Mouse (Mus musculus): Measurements from ENCODE around the gene Elmo1. TPM values are rescaled to one million over a fixed set of nuclear protein-coding genes. Genes with fewer than 3 reads are reported as not detected.

Elmo1 gene
- total RNA-seq, 2 experiments from 2014 or later: 17.9 to 24.9 TPM

DNA sequence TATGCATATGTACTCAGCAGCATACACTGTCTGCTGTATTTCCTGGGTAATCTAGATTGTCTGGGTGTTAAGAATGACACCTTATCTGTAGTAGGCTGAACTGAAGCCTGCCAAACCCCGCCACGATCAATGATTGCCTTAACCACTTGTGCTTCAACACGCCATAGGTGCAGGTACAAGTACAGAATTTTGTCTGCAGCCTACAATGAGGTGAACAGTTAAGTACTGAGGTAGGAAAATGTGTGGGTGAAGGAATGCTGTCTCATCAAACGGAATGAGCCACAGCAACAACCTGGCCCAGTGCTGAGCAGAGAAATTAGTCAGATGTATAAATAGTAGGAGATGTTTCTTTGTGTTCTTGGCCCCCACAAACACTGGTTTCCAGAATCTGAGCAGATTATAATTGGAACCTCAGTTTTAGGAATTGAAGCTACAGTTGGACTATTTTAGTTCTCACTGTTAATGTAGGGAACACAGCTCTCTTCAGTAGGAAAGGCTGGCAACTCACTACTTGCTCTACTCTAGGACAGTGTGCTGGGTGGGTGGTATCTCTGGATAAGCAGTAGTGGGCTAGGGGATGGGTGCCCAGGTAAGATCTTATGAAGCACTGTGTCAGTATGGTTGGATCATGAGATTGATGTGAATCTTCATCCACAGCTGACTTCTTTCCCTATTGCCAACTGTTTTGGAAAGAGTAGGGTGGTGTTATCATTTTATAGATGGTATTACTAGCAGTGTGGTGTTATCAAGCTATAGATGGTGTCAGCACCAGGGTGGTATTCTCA is 4.7 kb downstream of the Elmo1 start:
- no peak for DNase-seq

DNA sequence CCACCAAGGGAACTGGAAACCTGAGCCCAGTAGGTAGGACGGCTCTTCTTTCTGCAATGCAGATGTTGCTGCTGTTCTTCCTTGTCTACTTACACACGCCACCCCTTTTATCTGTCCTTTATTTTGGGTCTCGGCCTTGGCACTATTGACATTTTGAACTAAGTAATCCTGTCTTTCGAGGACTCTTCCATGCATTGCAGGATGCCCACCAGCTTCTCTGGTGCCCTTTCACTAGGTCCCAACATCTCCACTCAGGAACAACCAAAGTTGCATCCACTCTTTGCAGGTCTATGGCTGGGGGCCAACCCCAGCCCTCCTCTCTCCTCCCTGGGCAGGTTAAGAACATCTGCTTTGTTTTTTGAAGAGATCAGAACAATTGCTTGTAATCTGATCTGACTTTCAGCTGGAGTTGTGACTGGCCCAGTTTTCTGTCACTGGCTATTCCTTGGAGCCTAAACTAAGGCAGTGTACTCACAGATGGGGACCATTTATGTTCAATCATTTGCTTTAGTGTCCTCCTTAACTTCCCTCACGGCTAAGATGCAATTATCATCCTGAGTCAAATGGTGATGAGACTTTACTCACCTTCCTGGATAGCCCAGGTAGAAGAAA is 6.7 kb downstream of the Elmo1 start:
- no peak for DNase-seq

- DNase-seq: no peak
These were observed 7.7 kb downstream of the Elmo1 start for GRCm38 (mm10) chr13:20097934-20098593.

- DNase-seq: no peak
These were observed 8.2 kb downstream of the Elmo1 start for GRCm38 (mm10) chr13:20098594-20098965.

GRCm38 (mm10) chr13:20099546-20099945 is 9.2 kb downstream of the Elmo1 start:
- no peak for DNase-seq

GRCm38 (mm10) chr13:20100357-20100756 is 10.0 kb downstream of the Elmo1 start:
- no peak for DNase-seq

DNA sequence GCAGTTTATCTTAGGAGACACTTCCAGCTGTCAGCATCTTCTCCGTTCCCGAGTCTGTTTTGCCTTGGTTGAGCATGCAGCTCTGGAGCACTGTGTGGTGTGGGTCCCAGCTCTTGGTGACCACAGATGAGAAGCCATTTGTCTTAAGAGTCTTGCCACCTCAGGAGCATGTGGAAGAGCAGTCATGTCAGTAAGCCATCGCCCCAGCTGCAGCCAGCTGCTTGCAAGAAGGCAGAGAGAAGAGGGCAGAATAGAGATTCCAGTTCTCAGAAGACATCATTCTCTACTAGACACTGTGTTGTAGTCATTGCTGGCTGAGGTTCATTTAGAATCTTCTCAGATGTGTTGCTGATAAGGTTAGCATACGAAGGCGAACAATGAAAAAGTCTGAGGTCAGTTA is 11.3 kb downstream of the Elmo1 start:
- no peak for DNase-seq

DNA sequence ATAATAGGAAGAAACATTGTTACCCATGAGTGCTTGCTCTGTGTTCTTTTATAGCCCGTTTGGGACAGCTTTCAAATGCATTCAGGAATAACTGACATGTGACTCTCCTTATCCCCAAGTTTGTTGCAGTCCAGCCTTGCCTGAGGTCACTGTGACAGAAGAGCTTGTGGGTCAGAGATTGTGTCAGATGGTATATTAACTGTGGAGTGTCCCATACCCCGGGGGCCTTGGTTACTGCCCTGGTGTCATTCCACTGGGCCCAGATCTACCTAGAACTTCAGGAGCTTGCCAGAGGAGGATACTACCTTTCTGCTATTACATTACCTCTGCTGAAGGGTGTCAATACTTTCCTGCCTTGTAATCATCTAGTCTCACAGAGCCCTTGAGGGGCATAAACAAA is 14.4 kb downstream of the Elmo1 start:
- no peak for DNase-seq

GRCm38 (mm10) chr13:20105996-20106395 is 15.6 kb downstream of the Elmo1 start:
- no peak for DNase-seq

DNA sequence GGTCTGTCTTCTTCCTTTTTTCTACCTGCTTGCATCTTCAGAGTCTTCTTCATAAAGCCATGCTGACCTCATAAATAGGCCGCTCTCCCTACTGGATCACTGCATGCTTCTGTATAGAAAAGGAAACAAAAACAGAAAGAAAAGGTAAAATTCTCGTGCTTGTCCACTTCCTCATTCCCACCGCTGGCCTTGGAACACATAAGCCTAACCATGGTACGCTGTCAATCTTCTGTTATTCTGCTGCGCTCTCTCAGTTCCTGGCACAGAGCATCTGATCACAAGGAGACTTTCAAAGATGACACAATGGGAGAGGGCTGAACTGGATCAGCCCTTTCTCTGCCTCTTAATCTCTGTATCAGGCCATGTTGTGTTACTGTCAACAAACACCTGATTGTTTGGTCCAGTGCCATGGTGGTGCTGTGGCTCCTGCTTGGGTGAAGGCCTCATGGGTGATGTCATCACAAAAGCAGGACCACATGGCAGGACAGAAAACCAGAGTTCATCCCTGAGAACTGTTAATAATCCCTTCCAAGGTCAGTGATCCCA is 17.6 kb downstream of the Elmo1 start:
- no peak for DNase-seq

DNA sequence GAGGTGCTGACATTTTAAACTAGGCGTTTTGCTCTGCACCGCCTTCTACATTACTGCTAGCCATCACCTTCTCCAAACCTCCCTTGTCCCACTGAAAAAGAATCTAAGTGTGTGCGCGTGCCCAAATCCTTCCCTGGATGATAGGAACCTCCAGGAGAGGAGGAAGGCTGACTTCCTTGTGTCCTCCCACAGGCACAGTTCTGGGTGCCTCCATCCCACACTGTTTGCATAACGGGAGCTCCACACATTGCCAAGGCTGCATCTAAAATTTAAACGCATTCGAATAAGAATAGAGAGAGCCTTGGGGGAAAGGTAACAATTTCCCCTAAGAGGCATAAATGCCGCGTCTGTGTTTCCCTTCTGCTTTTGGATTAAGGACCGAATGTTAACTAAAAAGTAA is 18.6 kb downstream of the Elmo1 start:
- DNase-seq: no peak

- DNase-seq: no peak
These were observed 19.1 kb downstream of the Elmo1 start for GRCm38 (mm10) chr13:20109446-20109845.

- no peak for DNase-seq
These were observed 19.7 kb downstream of the Elmo1 start for GRCm38 (mm10) chr13:20109987-20110680.

GRCm38 (mm10) chr13:20111256-20111800 is 20.9 kb downstream of the Elmo1 start:
- no peak for DNase-seq

GRCm38 (mm10) chr13:20115131-20115907 is 24.9 kb downstream of the Elmo1 start:
- DNase-seq: no peak

- no peak for DNase-seq
These were observed 25.6 kb downstream of the Elmo1 start for GRCm38 (mm10) chr13:20116019-20116418.

- DNase-seq: no peak
These were observed 26.6 kb downstream of the Elmo1 start for GRCm38 (mm10) chr13:20116868-20117510.

- no peak for DNase-seq
These were observed 27.3 kb downstream of the Elmo1 start for GRCm38 (mm10) chr13:20117691-20118090.

- no peak for DNase-seq
These were observed 28.5 kb downstream of the Elmo1 start for GRCm38 (mm10) chr13:20118909-20119308.

- no peak for DNase-seq
These were observed 30.3 kb downstream of the Elmo1 start for GRCm38 (mm10) chr13:20120723-20121122.

All from adrenal gland, postnatal 10 days (tissue).